Comparison of ENCODE assay signal across 8 mouse cellular contexts in the genomic region with DNA sequence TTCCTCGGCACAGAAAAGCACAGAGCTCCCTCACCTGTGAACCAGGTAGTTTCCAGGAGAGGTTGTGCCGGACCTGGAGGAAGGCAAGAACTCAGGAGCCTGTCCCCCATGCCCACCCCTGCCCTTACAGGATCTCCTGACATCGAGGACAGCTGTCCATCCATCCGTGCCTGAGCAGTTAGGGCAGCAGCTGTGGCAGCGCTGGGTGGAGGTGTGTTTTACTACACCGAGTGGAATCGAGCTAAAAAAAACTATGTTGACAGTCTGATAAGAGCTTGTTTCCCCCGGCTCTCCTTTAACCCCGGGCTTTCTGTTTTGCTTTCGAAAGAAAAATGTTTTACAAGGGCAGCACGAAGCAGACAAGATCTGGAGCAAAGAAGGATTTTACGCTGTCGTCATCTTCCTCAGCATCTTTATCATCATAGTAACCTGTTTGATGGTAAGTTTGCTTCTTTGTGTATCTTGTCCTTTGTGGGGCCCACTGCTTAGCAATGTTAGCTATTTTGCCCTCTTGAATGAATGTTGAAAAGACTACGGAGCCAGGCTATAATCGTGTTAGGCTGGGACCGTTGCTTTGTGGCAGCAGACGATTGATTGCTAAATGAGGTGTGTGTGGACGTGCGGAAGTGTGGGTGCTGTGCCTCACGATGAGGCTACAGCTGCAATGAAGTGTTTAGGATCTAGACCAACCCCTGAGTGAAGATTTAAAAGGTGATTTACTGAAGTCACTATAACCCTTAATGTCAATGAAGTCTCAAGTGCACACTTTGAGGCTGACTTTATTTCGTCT.
DNase-seq lines count a peak whose midpoint lies in the region; ATAC-seq and TF ChIP-seq lines count a peak whose summit lies in the region.

No protein-coding gene starts in this region.

- H3K4me3 ChIP-seq in neural tube, embryonic 11.5 days (ENCODE audit: low read depth, low read length), result no peak overlapping the region
- peak overlapping the region; percentile 29 for H3K4me3 ChIP-seq in liver, postnatal 0 days (ENCODE audit: low read depth, low read length)
- peak overlapping the region; percentile 27 for H3K4me3 ChIP-seq in stomach, postnatal 0 days (ENCODE audit: low read depth, low read length)
- H3K4me3 ChIP-seq in lung, adult 2 months (replicated peaks; ENCODE audit: extremely low read depth, low read depth, low read length), result no peak overlapping the region

- peak overlapping the region; percentile 2; the same call in 1 of the 2 replicates for H3K4me2 ChIP-seq in neural tube, embryonic 11.5 days (ENCODE audit: low read depth)
- H3K4me2 ChIP-seq in liver, postnatal 0 days (ENCODE audit: low read depth, low read length), result peak overlapping the region; percentile 64
- H3K4me2 ChIP-seq in stomach, postnatal 0 days (replicated peaks; ENCODE audit: low read depth), result peak overlapping the region; percentile 55

- H3K27ac ChIP-seq in neural tube, embryonic 11.5 days (ENCODE audit: low read depth, low read length), result no peak overlapping the region
- H3K27ac ChIP-seq in liver, postnatal 0 days (ENCODE audit: low read depth), result no peak overlapping the region
- H3K27ac ChIP-seq in stomach, postnatal 0 days (replicated peaks), result no peak overlapping the region; the same call in 1 of the 2 replicates

- no peak for TF ChIP-seq POLR2A in lung, adult 2 months (IDR thresholded peaks at IDR 0.05; ENCODE audit: borderline replicate concordance, extremely low read depth, low read depth, low read length)

- DNase-seq in embryo, embryonic 10 days (ENCODE audit: low spot score), result peak; percentile 51
- no peak for DNase-seq in embryo, embryonic 9.5 days (ENCODE audit: extremely low spot score)
- DNase-seq in neural tube, embryonic 11.5 days (ENCODE audit: low spot score), result no peak
- DNase-seq in neural tube, embryonic 10.5 days (ENCODE audit: extremely low spot score, low spot score), result no peak
- DNase-seq in liver, postnatal 0 days, result no peak
- DNase-seq in stomach, postnatal 0 days (ENCODE audit: low spot score), result peak; percentile 44
- DNase-seq in cerebellum, postnatal 4 days (ENCODE audit: low spot score in 2 of 2), result no peak
- DNase-seq in lung, adult 2 months, result no peak

- no peak overlapping the region for H3K9ac ChIP-seq in neural tube, embryonic 11.5 days (ENCODE audit: low read length)
- H3K9ac ChIP-seq in liver, postnatal 0 days (replicated peaks), result 0 out of 2 replicates have a peak overlapping the region, but pooled peaks have one; percentile 30
- 0 out of 2 replicates have a peak overlapping the region, but pooled peaks have one; percentile 28 for H3K9ac ChIP-seq in stomach, postnatal 0 days (ENCODE audit: low read length)

- no peaks in the 10 kb centered on the region for H3K9me3 ChIP-seq in neural tube, embryonic 11.5 days (ENCODE audit: control insufficient read depth, low read length)
- H3K9me3 ChIP-seq in liver, postnatal 0 days (ENCODE audit: low read length), result no peaks in the 10 kb centered on the region
- H3K9me3 ChIP-seq in stomach, postnatal 0 days (ENCODE audit: control insufficient read depth, low read length), result no peaks in the 10 kb centered on the region

- TF ChIP-seq EP300 in liver, postnatal 0 days (IDR thresholded peaks at IDR 0.05; ENCODE audit: low read depth), result no peak
- no peak for TF ChIP-seq EP300 in stomach, postnatal 0 days (optimal IDR thresholded peaks at IDR 0.05)

- no peaks in the 10 kb centered on the region for H3K27me3 ChIP-seq in neural tube, embryonic 11.5 days (ENCODE audit: control insufficient read depth, insufficient read depth, low read length)
- no peaks in the 10 kb centered on the region for H3K27me3 ChIP-seq in liver, postnatal 0 days (ENCODE audit: insufficient read depth, low read length)
- no peaks in the 10 kb centered on the region for H3K27me3 ChIP-seq in stomach, postnatal 0 days (ENCODE audit: control insufficient read depth, insufficient read depth, low read length)

- no peak for TF ChIP-seq CTCF in liver, postnatal 0 days (IDR thresholded peaks at IDR 0.05; ENCODE audit: low read depth)
- no peak for TF ChIP-seq CTCF in stomach, postnatal 0 days (IDR thresholded peaks at IDR 0.05; ENCODE audit: low read depth)
- TF ChIP-seq CTCF in lung, adult 2 months (IDR thresholded peaks at IDR 0.05; ENCODE audit: insufficient read depth, low read length), result no peak

- 0 out of 2 replicates have a peak, but pooled peaks cover 2% of the 10 kb centered on the region for H3K4me1 ChIP-seq in neural tube, embryonic 11.5 days (ENCODE audit: control insufficient read depth, insufficient read depth, low read length)
- 0 out of 2 replicates have a peak, but pooled peaks cover 4% of the 10 kb centered on the region for H3K4me1 ChIP-seq in liver, postnatal 0 days (ENCODE audit: insufficient read depth)
- H3K4me1 ChIP-seq in stomach, postnatal 0 days (replicated peaks; ENCODE audit: control insufficient read depth, insufficient read depth), result no peaks in the 10 kb centered on the region
- no peaks in the 10 kb centered on the region for H3K4me1 ChIP-seq in lung, adult 2 months (ENCODE audit: control insufficient read depth, insufficient read depth, low read length)

- WGBS in neural tube, embryonic 11.5 days, result 38% methylated on average over 21 of the region's 21 CpGs
- 21% methylated on average over 21 of the region's 21 CpGs for WGBS in liver, postnatal 0 days (ENCODE audit: insufficient replicate concordance)
- WGBS in stomach, postnatal 0 days, result 14% methylated on average over 21 of the region's 21 CpGs
- 7% methylated on average over 21 of the region's 21 CpGs for WGBS in lung, adult 2 months

- no peaks in the 10 kb centered on the region for H3K36me3 ChIP-seq in neural tube, embryonic 11.5 days (ENCODE audit: control insufficient read depth, insufficient read depth, low read length)
- H3K36me3 ChIP-seq in liver, postnatal 0 days (replicated peaks; ENCODE audit: insufficient read depth, low read length), result no peaks in the 10 kb centered on the region
- no peaks in the 10 kb centered on the region for H3K36me3 ChIP-seq in stomach, postnatal 0 days (ENCODE audit: control insufficient read depth, insufficient read depth, low read length)

- ATAC-seq in neural tube, embryonic 11.5 days (ENCODE audit: insufficient read depth, low FRiP score, low TSS enrichment), result 0 out of 2 replicates have a peak, but pooled peaks have one; percentile 41
- no peak for ATAC-seq in liver, postnatal 0 days
- peak; percentile 48 for ATAC-seq in stomach, postnatal 0 days (ENCODE audit: low FRiP score, low TSS enrichment)

Comparison
In these comparisons a context has a peak if more than half of its experiments do, and no peak if none do; other contexts are left out.
1. DNase-seq: peak in embryo, embryonic 10 days (single experiment) and stomach, postnatal 0 days (single experiment); none in embryo, embryonic 9.5 days (single experiment), neural tube, embryonic 11.5 days (single experiment), neural tube, embryonic 10.5 days (single experiment), liver, postnatal 0 days (single experiment), cerebellum, postnatal 4 days (0 of 2) and lung, adult 2 months (single experiment).
2. H3K4me2 ChIP-seq: peak in every context shown above with its lines; median percentile 64 in liver, postnatal 0 days; 55 in stomach, postnatal 0 days; 2 in neural tube, embryonic 11.5 days.
3. H3K4me3 ChIP-seq: peak in liver, postnatal 0 days (single experiment) and stomach, postnatal 0 days (single experiment); none in neural tube, embryonic 11.5 days (single experiment) and lung, adult 2 months (single experiment).